Mouse (Mus musculus) kidney, postnatal 36 days (tissue): ENCODE results near the gene S100a10.
"Not testable (repeated sequence)": the region's sequence is repeated elsewhere in the genome, so short reads cannot be mapped to it uniquely, and the experiment has no call there.

Source experiments
- DNase-seq, 2 experiments: peaks; one replicate each; pipeline ENCODE4 v3.0.0; 2021 to 2022; ENCODE audit warnings: mixed read lengths in 2 of 2

Gene S100a10

DNA sequence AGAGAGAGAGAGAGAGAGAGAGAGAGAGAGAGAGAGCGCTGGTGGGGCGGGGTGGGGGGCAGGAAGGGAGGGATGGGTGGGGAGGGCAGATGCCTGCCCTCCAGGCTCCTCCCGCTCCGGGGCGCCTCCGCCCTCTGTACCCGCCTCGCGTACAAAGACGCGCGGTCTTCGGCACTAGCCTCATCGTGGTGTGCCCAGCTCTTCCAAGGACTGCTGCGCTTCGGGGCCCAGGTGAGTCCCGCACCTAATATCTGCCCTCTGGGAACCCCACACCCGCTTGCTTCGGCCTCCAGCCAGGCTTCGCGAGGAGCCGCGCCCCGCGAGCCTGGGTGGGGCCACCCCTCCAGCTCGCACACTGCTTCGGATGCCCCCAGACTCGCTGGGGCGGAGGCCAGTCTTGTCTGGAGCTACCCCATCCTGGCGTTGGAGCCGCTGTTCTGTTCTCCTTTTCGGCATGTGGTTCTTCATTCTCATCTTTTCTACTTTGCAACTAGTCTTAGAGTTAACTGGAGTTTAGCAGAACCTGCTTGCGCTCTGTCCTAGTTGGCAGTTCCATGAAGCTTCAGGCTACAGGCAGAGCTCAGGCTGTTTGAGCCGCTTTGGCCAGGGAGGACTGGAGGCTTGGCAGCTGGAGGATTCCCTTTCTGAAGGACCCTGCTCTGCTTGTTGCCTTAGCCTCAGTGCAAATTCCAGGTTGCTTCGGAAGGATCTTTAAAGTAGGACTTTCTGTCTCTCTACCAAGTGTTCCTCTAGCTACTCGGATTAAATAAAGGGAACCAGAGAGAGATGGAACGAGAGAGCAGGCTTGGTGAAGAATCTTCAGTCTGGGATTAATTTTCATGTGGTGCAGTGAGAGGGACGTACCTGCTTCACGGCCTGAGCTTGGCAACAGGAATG lies at the start of gene S100a10:
TSS of gene S100a10 (plus strand) at position 100 of the 897 bp plus-strand sequence.
- DNase-seq = peak; percentile 84 to 88

- peak; percentile 43 to 70 for DNase-seq
These were observed 48.7 kb upstream of the S100a10 start for GRCm38 (mm10) chr3:93505960-93506863.

DNA sequence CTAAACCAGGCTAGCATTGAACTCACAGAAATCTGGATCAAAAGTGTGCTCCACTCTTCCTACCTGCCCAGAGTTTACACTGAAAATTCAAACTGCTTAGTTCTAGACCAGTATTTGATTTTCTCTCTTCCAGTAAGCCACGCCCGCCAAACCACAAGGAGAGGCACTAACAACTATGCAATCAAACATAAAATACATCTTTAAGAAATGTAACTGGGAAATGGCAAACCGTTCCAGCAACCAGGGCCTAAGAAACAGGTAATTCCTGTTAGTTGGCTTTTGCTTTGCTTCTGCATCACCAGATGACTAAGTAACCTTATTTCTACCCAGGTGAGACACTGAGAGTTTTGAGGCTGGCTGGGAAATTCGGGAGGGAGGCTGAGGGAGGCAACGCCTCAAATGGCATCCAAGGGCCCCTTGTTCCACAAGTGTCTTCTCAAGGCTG lies 48.0 kb upstream of the S100a10 start:
- no peak for DNase-seq

GRCm38 (mm10) chr3:93509301-93509700 lies 45.6 kb upstream of the S100a10 start:
- no peak for DNase-seq

DNA sequence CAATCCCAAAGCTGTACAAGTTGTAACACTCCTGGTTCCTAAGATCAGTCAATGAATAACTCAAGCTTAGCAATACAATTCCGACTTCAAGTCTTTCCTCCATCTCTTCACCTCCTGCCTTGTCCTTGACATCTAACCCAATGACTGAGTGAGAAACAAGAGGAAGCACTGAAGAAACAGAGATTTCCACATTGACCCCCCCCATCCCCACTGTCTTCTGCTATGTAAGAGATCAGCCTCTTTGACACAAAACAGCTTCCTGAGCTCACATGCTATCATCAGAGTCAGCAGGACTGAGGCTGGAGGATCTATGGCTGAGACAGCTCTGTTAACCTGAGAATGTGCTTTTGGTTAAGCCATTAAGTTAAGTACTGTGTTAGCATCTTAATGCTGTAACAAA lies 43.8 kb upstream of the S100a10 start:
- DNase-seq = no peak

GRCm38 (mm10) chr3:93511801-93512200 lies 43.1 kb upstream of the S100a10 start:
- DNase-seq = no peak

DNA sequence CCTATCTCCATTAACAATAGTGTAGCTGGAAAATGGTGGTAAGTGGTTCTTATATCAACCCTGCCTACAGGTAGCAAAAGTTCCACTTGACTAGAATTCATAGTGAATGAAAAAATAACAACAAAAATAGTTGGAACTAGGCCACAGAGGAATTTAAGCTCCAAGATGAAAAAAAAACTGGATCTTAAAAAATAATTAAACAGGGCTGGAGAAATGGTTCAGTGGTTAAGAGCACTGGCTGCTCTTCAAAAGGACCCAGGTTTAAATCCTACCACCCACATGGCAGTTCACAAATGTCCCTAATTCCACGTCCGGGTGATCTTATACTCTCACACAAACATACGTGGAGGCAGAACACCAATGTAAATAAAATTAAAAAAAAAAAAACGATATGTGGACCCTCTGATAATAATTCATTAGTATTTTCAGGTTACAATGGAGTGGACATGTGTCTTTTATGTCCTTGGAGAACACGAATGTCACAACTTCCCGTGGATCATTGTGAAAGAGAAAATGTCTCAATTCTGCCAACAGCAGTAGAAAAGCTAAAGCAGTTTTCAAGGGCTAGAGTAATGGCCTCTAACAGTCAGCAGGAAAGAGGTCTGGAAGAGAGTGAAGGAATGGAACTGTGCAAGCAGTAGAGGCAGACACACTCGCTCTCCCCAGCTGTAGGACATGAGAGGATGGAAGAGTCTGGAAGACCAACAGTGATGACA lies 42.3 kb upstream of the S100a10 start:
- DNase-seq = no peak

DNA sequence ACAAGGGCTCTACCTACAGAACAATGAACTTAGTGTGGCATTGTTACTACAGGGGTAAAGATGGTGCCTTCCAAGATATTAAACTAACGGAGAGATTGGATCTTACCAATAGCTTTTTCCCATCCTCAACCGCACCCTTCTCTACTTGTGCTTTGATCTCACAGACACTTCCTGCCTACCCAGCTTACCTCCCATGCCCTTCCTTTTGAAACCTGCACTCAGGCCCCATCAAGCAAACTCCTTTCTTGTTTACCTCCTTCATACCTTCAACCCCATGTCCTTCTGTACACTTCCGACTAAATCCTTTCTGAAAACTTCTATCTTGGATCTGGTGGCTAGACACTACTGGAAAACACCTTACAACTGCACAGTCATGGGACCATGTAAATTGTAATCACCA lies 40.3 kb upstream of the S100a10 start:
- no peak for DNase-seq

DNA sequence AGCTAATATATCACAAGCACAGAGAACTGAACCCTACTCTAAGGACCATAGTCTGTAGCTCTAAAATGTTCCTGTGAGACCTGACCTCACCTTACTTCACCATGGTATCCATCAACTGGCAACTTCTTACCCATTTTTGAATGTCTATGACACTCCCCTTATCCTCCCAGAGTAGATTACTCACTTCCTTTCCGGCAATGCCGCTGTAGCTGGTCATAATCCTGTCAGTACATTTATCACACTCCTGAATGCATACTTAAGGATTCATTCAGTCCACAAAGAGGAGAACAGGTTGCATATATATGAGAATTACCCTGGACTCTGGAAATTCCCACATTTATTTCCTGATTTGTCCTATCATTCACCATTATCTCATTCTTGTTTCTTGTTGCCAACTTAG lies 37.5 kb upstream of the S100a10 start:
- DNase-seq = no peak

DNA sequence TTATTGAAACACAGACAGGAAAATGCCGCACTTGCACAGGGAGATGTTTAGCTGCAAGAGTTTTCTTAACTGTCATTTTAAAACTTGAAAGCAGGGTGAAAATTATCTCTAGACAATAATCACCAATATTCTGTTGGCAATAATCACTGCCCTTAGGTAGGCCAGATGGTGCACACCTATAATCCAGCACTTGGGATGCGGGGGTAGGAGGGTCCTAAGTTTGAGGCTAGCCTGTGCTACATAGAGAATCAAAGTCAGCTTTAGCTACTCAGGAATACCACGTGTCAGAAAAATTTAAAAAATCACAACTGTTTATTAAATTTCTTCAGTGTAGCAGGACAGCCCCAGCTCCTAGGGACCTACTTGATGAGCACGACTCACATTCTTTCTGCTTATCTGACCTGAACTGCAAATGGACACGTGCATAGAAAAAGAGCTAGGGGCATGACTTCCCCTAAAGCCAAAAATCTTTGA lies 35.0 kb upstream of the S100a10 start:
- no peak for DNase-seq

DNA sequence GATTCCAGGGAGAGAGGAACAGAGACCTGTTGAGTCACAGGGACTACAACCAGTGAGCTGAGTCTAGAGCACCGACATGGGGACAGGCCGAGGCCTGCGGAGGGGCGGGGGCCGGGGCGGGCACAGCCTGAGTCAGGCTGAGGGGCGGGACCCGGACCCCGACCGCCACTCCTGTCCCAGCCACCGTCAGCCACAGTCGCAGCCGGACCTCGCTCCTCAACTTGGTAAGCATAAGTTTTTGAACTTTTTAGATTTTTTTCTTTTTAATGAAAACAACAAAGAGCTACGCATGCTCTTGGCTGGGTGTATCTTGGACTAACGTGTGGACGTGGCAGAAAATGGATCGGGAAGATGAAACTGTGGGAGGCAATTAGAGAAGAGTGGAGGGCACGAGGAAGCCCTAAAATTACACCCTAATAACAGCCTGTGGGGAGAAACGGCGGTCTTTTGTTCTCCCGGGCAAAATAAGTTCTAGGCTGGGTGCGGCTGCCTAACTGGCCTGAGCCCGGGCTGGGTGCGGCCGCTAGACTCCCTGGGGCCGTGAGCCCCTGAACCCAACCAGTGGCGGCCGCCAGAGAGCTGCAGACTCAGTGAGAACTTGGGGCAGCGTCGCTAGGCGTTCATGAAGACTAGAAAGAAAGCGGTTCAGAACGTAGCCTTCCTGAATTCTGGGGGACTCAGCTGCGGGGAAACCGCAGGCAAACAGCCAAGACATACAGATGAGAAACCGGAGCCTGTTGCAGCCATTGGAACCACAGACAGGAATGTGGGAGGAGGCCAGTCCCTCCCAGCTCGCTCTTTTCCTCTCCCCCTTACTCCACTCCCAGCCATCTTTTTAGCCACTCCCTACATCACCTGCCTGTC lies 34.3 kb upstream of the S100a10 start, which contains the start of gene S100a11:
TSS of gene S100a11 (plus strand) at position 159 of the 864 bp plus-strand sequence.
- peak; percentile 46 to 81 for DNase-seq

DNA sequence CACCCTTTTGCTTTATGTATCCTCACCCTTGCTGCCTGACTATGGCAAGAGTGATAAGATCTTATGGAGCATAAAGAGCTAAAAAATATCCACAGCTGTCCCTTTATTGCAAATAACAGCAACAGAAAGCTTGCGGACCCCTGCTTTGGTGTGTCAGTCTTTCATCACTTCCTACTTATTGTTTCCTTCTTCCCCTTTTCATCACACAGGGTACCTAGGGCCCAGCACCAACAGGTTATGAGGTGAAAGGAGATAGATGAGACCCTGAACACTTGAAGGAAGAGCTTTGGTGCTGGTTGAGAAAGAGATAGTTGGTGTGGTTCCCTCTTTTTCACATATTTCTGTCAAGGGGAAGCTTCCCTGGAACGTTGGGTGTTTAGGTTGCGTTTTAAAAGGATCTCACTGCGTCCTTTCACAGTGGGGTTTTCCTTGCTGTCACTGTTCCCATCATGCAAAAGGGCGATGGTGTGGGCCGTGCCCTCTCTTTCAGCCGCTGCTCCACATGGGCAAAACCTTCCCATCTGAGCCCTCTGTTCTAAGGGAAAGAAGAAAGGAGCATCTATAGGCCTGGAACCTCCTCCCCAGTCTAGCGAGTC lies 33.3 kb upstream of the S100a10 start:
- no peak for DNase-seq

GRCm38 (mm10) chr3:93522611-93523010 lies 32.3 kb upstream of the S100a10 start:
- peak; percentile 70 to 83 for DNase-seq

- DNase-seq = no peak
These were observed 27.6 kb upstream of the S100a10 start for GRCm38 (mm10) chr3:93527300-93527699.

GRCm38 (mm10) chr3:93528807-93529206 lies 26.1 kb upstream of the S100a10 start:
- DNase-seq = no peak

DNA sequence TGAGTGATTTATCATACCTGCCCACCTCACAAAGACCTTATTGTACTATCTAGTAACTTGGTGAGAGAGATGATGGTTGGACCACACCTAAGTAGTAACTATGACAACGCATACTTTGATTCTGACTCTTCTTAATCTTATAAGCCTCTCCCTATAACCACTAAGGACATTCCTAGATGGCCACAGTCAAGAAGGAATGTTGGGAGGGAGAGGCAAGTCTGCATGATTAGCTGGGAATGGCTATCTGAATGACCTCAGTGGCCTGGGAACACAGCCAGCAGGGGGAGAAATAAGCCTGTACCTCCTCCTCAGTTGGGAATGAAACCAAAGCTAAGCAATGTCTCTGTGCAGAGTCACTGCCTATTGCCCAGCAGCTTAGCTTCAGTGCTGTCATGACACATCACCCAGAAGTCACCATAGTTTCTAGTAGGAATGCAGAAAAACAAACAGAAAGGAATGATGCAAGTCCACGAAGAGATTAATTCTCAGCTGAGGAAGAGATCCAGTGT lies 17.8 kb upstream of the S100a10 start:
- peak; percentile 55 to 60 for DNase-seq

GRCm38 (mm10) chr3:93538486-93538885 lies 16.4 kb upstream of the S100a10 start:
- DNase-seq = no peak

DNA sequence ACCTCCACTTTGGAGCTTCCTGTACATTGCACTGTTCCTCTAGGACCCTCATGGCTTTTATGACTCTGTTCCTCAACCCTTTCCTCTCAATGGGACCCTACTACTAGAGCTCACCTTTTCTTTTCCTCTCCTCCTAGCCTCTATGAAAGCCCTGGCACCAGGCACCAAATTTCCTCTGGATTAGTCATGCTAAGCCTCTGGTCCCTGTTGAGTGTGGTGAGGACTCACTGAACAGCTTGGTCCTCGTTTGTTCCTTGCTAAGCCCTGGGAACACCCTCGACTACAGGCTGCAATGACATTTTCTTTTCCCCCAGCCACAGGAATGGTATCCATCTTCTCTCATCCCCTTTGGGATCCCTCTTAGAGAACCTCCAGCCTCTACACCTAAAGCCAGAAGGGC lies 13.4 kb upstream of the S100a10 start:
- no peak for DNase-seq

GRCm38 (mm10) chr3:93544170-93544569 lies 10.7 kb upstream of the S100a10 start:
- not testable (repeated sequence) for DNase-seq

GRCm38 (mm10) chr3:93547099-93547648 lies 7.7 kb upstream of the S100a10 start:
- peak; percentile 86 to 96 for DNase-seq
